ENCODE assay signal across 9 mouse cellular contexts in genomic region chr4:137698076-137698985, GRCm38 (mm10). TPM values are rescaled to one million over a fixed set of nuclear protein-coding genes. Genes with fewer than 3 reads are reported as not detected.
A peak's percentile ranks its signal among the peaks of the same experiment; 100 is the strongest.
DNase-seq lines count a peak whose midpoint lies in the region; ATAC-seq lines count a peak whose summit lies in the region.
"Had no signal": no experiment of that assay in that cellular context is flagged by ENCODE, and none has a peak within 500 bp of the region (broad histone marks: within the 10 kb centered on the region; RNA-seq: fewer than 3 reads in every experiment).

No protein-coding gene starts in this region.

- H3K4me2 ChIP-seq in embryonic facial prominence, embryonic 13.5 days = no peak overlapping the region
- H3K4me2 ChIP-seq in hindbrain, embryonic 15.5 days = no peak overlapping the region
- H3K4me2 ChIP-seq in limb, embryonic 15.5 days = no peak overlapping the region

- no peak for ATAC-seq in embryonic facial prominence, embryonic 13.5 days (ENCODE audit: insufficient number of reproducible peaks, insufficient read depth, low FRiP score, low TSS enrichment, low read depth)
- ATAC-seq in hindbrain, embryonic 15.5 days (ENCODE audit: low FRiP score, low read depth) = peak; percentile 10; the same call in 1 of the 2 replicates
- ATAC-seq in limb, embryonic 15.5 days (ENCODE audit: insufficient number of reproducible peaks, low FRiP score, low TSS enrichment, low read depth) = peak; percentile 37
- no peak for ATAC-seq in megakaryocyte, adult 5-6 weeks (ENCODE audit: poor library complexity, severe bottlenecking)

- peak overlapping the region; percentile 17; the same call in 1 of the 2 replicates for H3K27ac ChIP-seq in embryonic facial prominence, embryonic 13.5 days
- no peak overlapping the region for H3K27ac ChIP-seq in embryonic facial prominence, embryonic 10.5 days (replicated peaks)
- 0 out of 2 replicates have a peak overlapping the region, but pooled peaks have one; percentile 18 for H3K27ac ChIP-seq in hindbrain, embryonic 15.5 days (replicated peaks)
- peak overlapping the region; percentile 13; the same call in 1 of the 2 replicates for H3K27ac ChIP-seq in limb, embryonic 15.5 days
- H3K27ac ChIP-seq: heart, adult 2 months had no signal

- H3K36me3 ChIP-seq in embryonic facial prominence, embryonic 13.5 days = no peaks in the 10 kb centered on the region
- no peaks in the 10 kb centered on the region for H3K36me3 ChIP-seq in embryonic facial prominence, embryonic 10.5 days (replicated peaks)
- no peaks in the 10 kb centered on the region for H3K36me3 ChIP-seq in hindbrain, embryonic 15.5 days
- no peaks in the 10 kb centered on the region for H3K36me3 ChIP-seq in limb, embryonic 15.5 days

- H3K4me1 ChIP-seq in embryonic facial prominence, embryonic 13.5 days = peaks cover 28% of the 10 kb centered on the region
- peaks cover 24% of the 10 kb centered on the region for H3K4me1 ChIP-seq in embryonic facial prominence, embryonic 10.5 days
- peaks cover 36% of the 10 kb centered on the region for H3K4me1 ChIP-seq in hindbrain, embryonic 15.5 days (replicated peaks)
- peaks cover 27% of the 10 kb centered on the region for H3K4me1 ChIP-seq in limb, embryonic 15.5 days

- no peaks in the 10 kb centered on the region for H3K9me3 ChIP-seq in embryonic facial prominence, embryonic 13.5 days
- H3K9me3 ChIP-seq in embryonic facial prominence, embryonic 10.5 days = no peaks in the 10 kb centered on the region
- no peaks in the 10 kb centered on the region for H3K9me3 ChIP-seq in hindbrain, embryonic 15.5 days
- H3K9me3 ChIP-seq in limb, embryonic 15.5 days = no peaks in the 10 kb centered on the region

- DNase-seq in embryonic facial prominence, embryonic 10.5 days (ENCODE audit: low spot score) = no peak
- peak; percentile 35 for DNase-seq in MN1 (ENCODE audit: low spot score)
- no peak for DNase-seq in thymus, postnatal 14 days
- DNase-seq in thymus, postnatal 0 days (ENCODE audit: low spot score) = no peak

- WGBS in embryonic facial prominence, embryonic 13.5 days = 86% methylated on average over 7 of the region's 7 CpGs
- 90% methylated on average over 7 of the region's 7 CpGs for WGBS in embryonic facial prominence, embryonic 10.5 days
- 74% methylated on average over 7 of the region's 7 CpGs for WGBS in hindbrain, embryonic 15.5 days
- WGBS in limb, embryonic 15.5 days = 60% methylated on average over 7 of the region's 7 CpGs

- H3K4me3 ChIP-seq in embryonic facial prominence, embryonic 13.5 days = no peak overlapping the region
- no peak overlapping the region for H3K4me3 ChIP-seq in embryonic facial prominence, embryonic 10.5 days
- no peak overlapping the region for H3K4me3 ChIP-seq in hindbrain, embryonic 15.5 days
- no peak overlapping the region for H3K4me3 ChIP-seq in limb, embryonic 15.5 days
- H3K4me3 ChIP-seq: heart, adult 2 months had no signal

- H3K9ac ChIP-seq in embryonic facial prominence, embryonic 13.5 days = 0 out of 2 replicates have a peak overlapping the region, but pooled peaks have one; percentile 40
- H3K9ac ChIP-seq in hindbrain, embryonic 15.5 days = no peak overlapping the region
- no peak overlapping the region for H3K9ac ChIP-seq in limb, embryonic 15.5 days

- no peaks in the 10 kb centered on the region for H3K27me3 ChIP-seq in embryonic facial prominence, embryonic 13.5 days
- no peaks in the 10 kb centered on the region for H3K27me3 ChIP-seq in embryonic facial prominence, embryonic 10.5 days (replicated peaks; ENCODE audit: low read depth, poor library complexity, severe bottlenecking)
- H3K27me3 ChIP-seq in hindbrain, embryonic 15.5 days = no peaks in the 10 kb centered on the region
- no peaks in the 10 kb centered on the region for H3K27me3 ChIP-seq in limb, embryonic 15.5 days

RNA-seq across cellular contexts. Expression of gene Rap1gap, which starts 33.8 kb away (rescaled TPM):
- polyA plus RNA-seq in embryonic facial prominence, embryonic 13.5 days (2015; fragmentation: Nextera tagmentation; extraction: Ambion mirVana) = 15.7 and 17.0 TPM in 2 replicates
- polyA plus RNA-seq in embryonic facial prominence, embryonic 10.5 days (2016; fragmentation: Nextera tagmentation; extraction: Ambion mirVana) = 3.8 and 6.9 TPM in 2 replicates
- 93.2 and 99.6 TPM in 2 replicates for polyA plus RNA-seq in hindbrain, embryonic 15.5 days (2015; fragmentation: Nextera tagmentation; extraction: Ambion mirVana)
- polyA plus RNA-seq in limb, embryonic 15.5 days (2015; fragmentation: Nextera tagmentation; extraction: Ambion mirVana) = 7.7 TPM in 2 replicates
- total RNA-seq in megakaryocyte, adult 5-6 weeks (2015) = 0.31 and 0.87 TPM in 2 replicates
- 0.88 and 0.98 TPM in 2 replicates for total RNA-seq in megakaryocyte, adult 5-6 weeks (2017)
- polyA plus RNA-seq in thymus, postnatal 0 days (2015; fragmentation: Nextera tagmentation; extraction: Ambion mirVana) = 5.5 TPM in 2 replicates

Comparison
In these comparisons a context has a peak if more than half of its experiments do, and no peak if none do; other contexts are left out.
1. ATAC-seq: peak in hindbrain, embryonic 15.5 days (single experiment) and limb, embryonic 15.5 days (single experiment); none in embryonic facial prominence, embryonic 13.5 days (single experiment) and megakaryocyte, adult 5-6 weeks (single experiment).